Mouse (Mus musculus): ENCODE data around the gene Prr22.

- TF ChIP-seq CTCF (IDR thresholded peaks at IDR 0.05; ENCODE audit: extremely low read depth, insufficient read depth, insufficient read length, insufficient replicate concordance) (no peak), POLR2A (IDR thresholded peaks at IDR 0.05; ENCODE audit: low read depth, low read length) (no peak)
Observed at GRCm38 (mm10) chr17:56793614-56794319, 23.7 kb downstream of the Prr22 start.

Data from spleen, adult 2 months (tissue).